Mouse (Mus musculus) gastrocnemius, postnatal 25 days (tissue): ENCODE measurements around the gene Raly. TPM values are rescaled to one million over a fixed set of nuclear protein-coding genes. Genes with fewer than 3 reads are reported as not detected.
A peak's percentile ranks its signal among the peaks of the same experiment; 100 is the strongest.

Experiments used
- DNase-seq: peaks from one replicate; pipeline ENCODE4 v3.0.0; 2022
- long read RNA-seq, 2 experiments: library from polyadenylated mRNA; stranded (forward); transcript quantifications; one replicate each; pipeline ENCODE4 v2.0.0; 2021
- total RNA-seq, 2 experiments: library from RNA; stranded (reverse); gene quantifications; 1 replicate in 1 of 2; 2 replicates in 1 of 2; pipeline ENCODE4 v1.2.3; 2021

Raly gene
- total RNA-seq = 10 to 100 TPM; 64.6 to 69.4 TPM
- long read RNA-seq, experiment 1, partial matches to known transcripts = 0 of 2 reads
- long read RNA-seq, experiment 1, other reads (novel, unspliced or antisense) = 0 of 2 reads
- long read RNA-seq, experiment 2, transcript Raly-202 (9 exons, 1,747 nt) = major isoform, 6 of 10 reads
- long read RNA-seq, experiment 2, partial matches to known transcripts = 2 of 10 reads
- long read RNA-seq, experiment 2, other reads (novel, unspliced or antisense) = 0 of 10 reads

GRCm38 (mm10) chr2:154790656-154791483 lies at the start of gene Raly, which contains the start of gene a:
Gene Raly, plus strand, starts transcription at chr2:154791096.
Gene a, plus strand, starts transcription at chr2:154791402.
- DNase-seq = peak; percentile 99

- DNase-seq = no peak
These were observed 47.7 kb upstream of the Raly start for GRCm38 (mm10) chr2:154742911-154743819.

- DNase-seq = no peak
These were observed 47.0 kb upstream of the Raly start for GRCm38 (mm10) chr2:154743915-154744314.

- no peak for DNase-seq
These were observed 42.5 kb upstream of the Raly start for GRCm38 (mm10) chr2:154748383-154748782.

- no peak for DNase-seq
These were observed 41.6 kb upstream of the Raly start for GRCm38 (mm10) chr2:154749046-154750036.

GRCm38 (mm10) chr2:154751924-154752323 lies 39.0 kb upstream of the Raly start:
- DNase-seq = no peak

GRCm38 (mm10) chr2:154754068-154754560 lies 36.8 kb upstream of the Raly start:
- DNase-seq = no peak

GRCm38 (mm10) chr2:154755791-154756190 lies 35.1 kb upstream of the Raly start:
- no peak for DNase-seq

GRCm38 (mm10) chr2:154757691-154758090 lies 33.2 kb upstream of the Raly start:
- no peak for DNase-seq

GRCm38 (mm10) chr2:154758454-154758853 lies 32.4 kb upstream of the Raly start:
- DNase-seq = no peak

GRCm38 (mm10) chr2:154763226-154763625 lies 27.7 kb upstream of the Raly start:
- no peak for DNase-seq

GRCm38 (mm10) chr2:154764828-154765497 lies 25.9 kb upstream of the Raly start:
- DNase-seq = no peak

GRCm38 (mm10) chr2:154765554-154766008 lies 25.3 kb upstream of the Raly start:
- no peak for DNase-seq

- DNase-seq = no peak
These were observed 23.8 kb upstream of the Raly start for GRCm38 (mm10) chr2:154767051-154767450.

- DNase-seq = no peak
These were observed 21.0 kb upstream of the Raly start, which contains the start of gene Gm14214 for GRCm38 (mm10) chr2:154769930-154770329. Gene Gm14214, minus strand, starts transcription at chr2:154770030.

GRCm38 (mm10) chr2:154771604-154772003 lies 19.3 kb upstream of the Raly start:
- no peak for DNase-seq

- no peak for DNase-seq
These were observed 16.9 kb upstream of the Raly start for GRCm38 (mm10) chr2:154774032-154774431.

- DNase-seq = no peak
These were observed 14.4 kb upstream of the Raly start for GRCm38 (mm10) chr2:154776496-154776895.

GRCm38 (mm10) chr2:154779648-154780047 lies 11.2 kb upstream of the Raly start:
- DNase-seq = no peak

GRCm38 (mm10) chr2:154782361-154782760 lies 8.5 kb upstream of the Raly start:
- DNase-seq = no peak
